Mouse (Mus musculus): ENCODE data around the gene Eif1ad. TPM values are rescaled to one million over a fixed set of nuclear protein-coding genes. Genes with fewer than 3 reads are reported as not detected.
A peak's percentile ranks its signal among the peaks of the same experiment; 100 is the strongest.
"Not testable (repeated sequence)": the region's sequence is repeated elsewhere in the genome, so short reads cannot be mapped to it uniquely, and the experiment has no call there.

Gene Eif1ad
- polyA plus RNA-seq, 1 experiment = 27.0 TPM

DNA sequence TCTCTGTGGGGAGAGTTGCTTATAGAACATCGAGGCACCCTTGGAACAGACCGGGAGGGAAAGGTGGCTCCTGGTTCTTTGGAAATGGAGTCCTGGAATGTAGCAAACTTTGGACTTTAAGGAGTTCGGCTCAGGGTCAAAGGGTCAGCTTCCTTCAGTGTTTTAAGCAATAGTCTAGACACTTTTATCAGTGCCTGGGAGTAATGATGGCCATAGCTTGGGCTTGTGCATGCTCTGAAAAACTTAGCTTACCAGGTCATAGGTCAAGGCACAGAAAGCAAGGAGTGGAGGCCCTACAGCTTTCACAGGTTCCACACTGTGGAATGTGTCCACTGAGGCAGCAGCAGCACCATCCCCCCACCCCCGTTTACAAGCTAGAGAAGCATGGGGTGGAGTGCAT, 8.2 kb downstream of the Eif1ad start:
- DNase-seq (ENCODE audit: extremely low spot score in 1 of 2, low spot score in 1 of 2) = no peak

DNA sequence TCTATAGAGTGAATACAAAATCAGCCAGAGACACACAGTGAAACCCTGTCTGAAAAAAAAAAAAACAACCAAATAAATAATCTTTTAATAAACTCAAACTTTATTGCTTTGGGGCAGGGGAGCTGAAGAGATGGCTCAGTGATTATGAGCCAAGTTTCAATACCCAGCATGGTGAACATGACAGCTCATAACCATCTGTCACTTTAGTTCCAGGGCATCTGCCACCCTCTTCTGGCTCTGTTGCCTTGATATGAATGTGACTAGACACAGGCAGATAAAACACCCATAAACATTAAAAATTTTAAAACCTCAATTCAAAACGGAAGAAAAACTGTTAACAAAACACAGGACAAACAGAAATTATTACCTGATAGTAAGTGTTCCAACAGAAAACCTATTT, 10.9 kb downstream of the Eif1ad start:
- DNase-seq (ENCODE audit: extremely low spot score in 1 of 2, low spot score in 1 of 2) = no peak

- DNase-seq (ENCODE audit: extremely low spot score in 1 of 2, low spot score in 1 of 2) = no peak
Measured at GRCm38 (mm10) chr19:5383326-5383725, 16.8 kb downstream of the Eif1ad start.

GRCm38 (mm10) chr19:5384715-5385114, 18.2 kb downstream of the Eif1ad start:
- DNase-seq (ENCODE audit: extremely low spot score in 1 of 2, low spot score in 1 of 2) = no peak

DNA sequence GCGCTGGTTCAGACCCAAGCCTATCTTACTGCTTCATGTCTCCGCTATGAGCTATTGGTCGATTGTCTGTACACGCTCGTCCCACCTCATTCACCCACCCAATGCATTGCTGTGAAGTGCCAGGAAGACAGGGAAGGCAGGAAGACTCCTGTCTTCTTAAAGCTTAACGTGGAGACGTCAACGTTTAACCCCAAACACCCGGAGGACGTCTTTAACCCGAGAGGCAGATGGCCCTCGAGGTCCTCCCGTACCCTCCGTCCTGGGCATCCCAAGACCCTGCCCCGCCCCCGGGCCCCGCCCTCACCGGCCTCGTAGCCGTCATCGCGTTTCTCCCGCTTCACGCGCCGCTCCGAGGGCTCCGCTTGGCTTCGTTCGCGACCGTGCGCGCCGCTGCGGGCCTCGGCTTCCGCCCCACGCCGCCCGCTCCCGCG, 21.5 kb downstream of the Eif1ad start:
- DNase-seq (ENCODE audit: extremely low spot score in 1 of 2, low spot score in 1 of 2) = no peak

DNA sequence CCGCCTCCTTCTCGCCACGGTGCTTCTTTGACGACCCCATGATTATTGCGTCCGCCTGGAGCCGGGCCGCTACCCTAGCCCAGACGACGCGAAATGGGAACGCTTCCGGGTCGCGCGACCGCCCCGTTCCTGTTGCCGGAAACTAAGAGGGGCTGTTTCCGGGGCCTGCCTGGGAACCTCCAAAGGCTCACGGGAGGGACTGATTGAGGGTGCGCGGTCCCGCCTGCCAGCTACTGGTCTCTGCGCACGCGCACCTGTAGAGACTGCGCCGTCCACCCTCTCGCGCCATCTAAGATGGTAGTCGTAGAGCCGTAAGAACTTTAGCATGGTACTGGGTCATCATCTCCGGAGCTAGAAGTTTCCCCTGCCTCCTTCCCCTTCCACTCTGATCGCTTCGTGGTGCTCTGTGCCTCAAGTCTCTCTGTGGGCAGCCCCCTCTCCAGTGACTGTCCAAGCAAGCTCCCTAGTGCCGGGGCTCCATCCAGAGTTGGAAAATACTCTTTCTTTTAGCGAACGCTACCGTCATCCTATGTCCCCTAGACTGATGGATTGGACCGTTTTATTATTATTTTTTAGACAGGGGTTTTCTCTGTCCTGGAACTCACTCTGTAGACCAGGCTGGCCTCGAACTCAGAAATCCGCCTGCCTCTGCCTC, 22.2 kb downstream of the Eif1ad start, which contains the start of gene Sart1:
Gene Sart1 (minus strand): TSS at position 116 of the 655 bp plus-strand sequence.
- DNase-seq (ENCODE audit: extremely low spot score in 1 of 2, low spot score in 1 of 2) = peak; percentile 95 to 97

DNA sequence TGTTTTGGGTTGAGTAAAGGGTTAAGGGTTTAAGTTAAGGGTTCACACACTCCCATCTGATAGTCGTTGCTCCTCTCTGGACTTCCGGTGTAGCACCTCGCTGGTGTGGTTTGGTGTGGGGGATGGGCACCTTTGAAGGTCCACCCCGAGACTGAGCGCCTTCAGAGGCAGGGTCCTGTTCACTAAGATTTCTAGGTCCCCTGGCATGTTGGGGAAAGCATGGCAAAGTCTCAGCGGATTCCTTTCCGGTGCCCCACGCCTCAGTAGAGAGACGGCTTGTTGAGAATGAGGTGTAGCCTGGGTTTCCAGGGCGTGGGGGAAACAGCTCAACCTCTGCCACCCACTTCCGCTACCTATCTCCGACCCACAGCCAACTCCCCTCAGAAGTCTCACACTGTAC, 23.1 kb downstream of the Eif1ad start:
- no peak for DNase-seq (ENCODE audit: extremely low spot score in 1 of 2, low spot score in 1 of 2)

DNA sequence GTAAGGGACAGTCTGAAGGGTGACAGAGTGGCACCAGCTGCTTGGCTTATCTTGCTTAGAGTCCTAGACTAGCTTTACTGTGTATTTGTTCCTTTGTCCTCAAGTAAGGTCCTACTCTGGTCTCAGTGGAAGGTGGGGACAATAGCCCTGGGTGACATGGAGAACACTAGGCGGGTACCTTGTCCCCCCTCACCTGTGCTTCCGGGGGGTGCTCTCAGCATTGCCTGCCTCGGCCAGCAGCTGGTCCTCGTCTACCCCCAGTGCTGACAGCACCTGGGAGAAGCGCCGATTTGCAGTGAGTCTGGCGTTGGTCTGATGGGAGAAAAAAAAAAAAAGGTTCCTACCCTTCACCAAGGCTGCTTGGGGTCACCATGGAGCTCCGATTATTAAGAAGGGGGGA, 23.9 kb downstream of the Eif1ad start:
- DNase-seq (ENCODE audit: extremely low spot score in 1 of 2, low spot score in 1 of 2) = no peak

DNA sequence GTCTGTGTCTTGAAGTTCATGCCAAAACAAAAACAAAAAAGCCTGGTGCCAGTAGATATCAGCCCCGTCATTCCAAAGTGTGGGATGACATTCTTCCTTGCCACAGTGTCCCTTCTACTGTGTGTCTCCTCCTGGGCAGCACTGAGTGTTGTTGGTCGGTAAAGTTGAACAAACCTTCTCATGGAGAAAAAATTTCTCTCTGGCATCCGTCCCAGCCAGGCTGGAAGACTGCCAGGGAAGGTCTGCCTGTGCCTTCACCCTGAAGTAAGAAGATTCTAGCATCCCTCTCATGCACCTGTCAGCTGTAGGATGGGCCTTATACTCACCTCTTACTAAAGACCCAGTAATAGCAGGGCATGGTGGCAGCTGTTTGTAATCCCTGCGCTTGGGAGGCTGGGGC, 26.4 kb downstream of the Eif1ad start:
- DNase-seq (ENCODE audit: extremely low spot score in 1 of 2, low spot score in 1 of 2) = no peak

- DNase-seq (ENCODE audit: extremely low spot score in 1 of 2, low spot score in 1 of 2) = no peak
Measured at GRCm38 (mm10) chr19:5394168-5394567, 27.6 kb downstream of the Eif1ad start.

DNA sequence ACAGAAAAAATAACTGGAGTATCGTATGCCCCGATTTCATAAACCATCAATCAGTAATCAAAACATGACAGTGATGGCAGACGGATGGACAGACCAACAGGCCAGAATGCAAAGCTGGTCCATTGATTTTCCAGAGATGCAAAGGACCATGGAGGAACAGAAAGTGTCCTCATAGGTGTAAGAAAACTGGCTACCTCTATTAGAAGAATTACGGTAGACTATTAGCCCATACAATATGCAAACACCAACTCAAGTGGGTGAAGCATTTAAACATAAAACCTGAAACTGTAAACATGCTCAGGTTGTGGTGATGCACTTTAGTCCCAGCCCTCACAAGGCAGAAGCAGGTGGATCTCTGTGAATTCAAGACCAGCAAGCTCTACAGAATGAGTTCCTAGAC, 28.8 kb downstream of the Eif1ad start:
- no peak for DNase-seq (ENCODE audit: extremely low spot score in 1 of 2, low spot score in 1 of 2)

- not testable (repeated sequence) for DNase-seq (ENCODE audit: extremely low spot score in 1 of 2, low spot score in 1 of 2)
Measured at GRCm38 (mm10) chr19:5401073-5401472, 34.5 kb downstream of the Eif1ad start.

GRCm38 (mm10) chr19:5402293-5402692, 35.8 kb downstream of the Eif1ad start, which contains the start of gene Tsga10ip:
TSS of gene Tsga10ip (minus strand) at chr19:5402526.
- no peak for DNase-seq (ENCODE audit: extremely low spot score in 1 of 2, low spot score in 1 of 2)

DNA sequence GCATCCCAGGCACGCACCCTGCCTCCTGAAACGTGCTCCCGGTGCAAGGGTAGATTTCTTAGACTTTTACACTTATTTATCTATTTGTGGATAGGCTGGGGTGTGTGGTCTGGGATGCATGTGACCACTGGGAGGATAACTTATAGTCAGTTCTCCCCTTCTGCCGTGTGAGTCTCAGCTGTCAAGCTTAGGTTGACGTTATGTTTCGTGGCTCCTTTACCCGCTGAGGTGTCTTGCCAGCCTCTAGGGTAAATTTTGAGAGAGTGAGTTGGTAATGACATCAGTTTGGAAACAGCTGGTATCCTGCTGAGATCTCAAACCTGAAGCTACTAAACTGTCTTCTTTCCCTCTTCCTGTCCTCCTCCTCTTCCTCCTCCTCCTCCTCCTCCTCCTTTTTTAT, 39.4 kb downstream of the Eif1ad start:
- no peak for DNase-seq (ENCODE audit: extremely low spot score in 1 of 2, low spot score in 1 of 2)

DNA sequence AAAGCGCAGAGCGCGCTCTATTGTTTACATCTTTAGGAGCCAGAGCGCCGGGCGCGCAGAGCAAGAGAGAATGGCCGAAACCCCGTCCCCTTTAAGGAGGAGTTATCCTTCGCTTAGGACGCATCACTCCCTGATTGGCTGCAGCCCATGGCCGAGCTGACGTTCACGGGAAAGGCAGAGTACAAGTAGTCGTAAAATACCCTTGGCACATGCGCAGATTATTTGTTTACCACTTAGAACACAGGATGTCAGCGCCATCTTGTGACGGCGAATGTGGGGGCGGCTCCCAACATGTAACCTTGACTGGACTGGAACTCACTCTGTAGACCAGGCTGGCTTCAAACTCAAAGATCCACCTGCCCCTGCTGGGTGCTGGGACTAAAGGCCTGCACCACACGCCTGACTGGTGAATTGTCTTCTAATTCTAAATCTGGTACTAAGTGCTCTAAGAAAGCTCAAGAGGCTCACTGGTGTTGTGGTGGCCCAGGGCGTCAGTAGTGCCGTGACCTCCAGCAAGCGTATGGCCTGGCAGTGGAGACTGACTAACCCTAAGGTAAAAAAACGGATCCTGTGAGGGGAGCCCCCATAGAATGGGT, 40.1 kb downstream of the Eif1ad start:
- peak; percentile 48 to 57 for DNase-seq (ENCODE audit: extremely low spot score in 1 of 2, low spot score in 1 of 2)

DNA sequence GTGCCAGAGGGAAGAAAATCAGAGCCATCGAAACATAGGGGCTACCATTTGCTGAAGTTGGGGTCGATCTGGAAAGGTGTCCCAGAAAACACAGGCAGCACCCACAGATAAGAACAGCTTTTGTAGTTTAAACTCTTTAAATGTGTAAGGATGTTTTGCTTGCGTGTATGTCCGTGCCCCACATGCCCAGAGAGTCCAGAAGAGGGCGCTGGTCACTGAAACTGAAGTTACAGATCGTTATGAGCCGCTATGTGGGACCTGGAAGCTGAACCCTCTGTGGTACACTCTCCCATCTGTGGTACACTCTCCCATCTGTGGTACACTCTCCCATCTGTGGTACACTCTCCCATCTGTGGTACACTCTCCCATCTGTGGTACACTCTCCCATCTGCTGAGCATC, 40.6 kb downstream of the Eif1ad start:
- peak in 1 of 2 experiments; percentile 66 for DNase-seq (ENCODE audit: extremely low spot score in 1 of 2, low spot score in 1 of 2)

DNA sequence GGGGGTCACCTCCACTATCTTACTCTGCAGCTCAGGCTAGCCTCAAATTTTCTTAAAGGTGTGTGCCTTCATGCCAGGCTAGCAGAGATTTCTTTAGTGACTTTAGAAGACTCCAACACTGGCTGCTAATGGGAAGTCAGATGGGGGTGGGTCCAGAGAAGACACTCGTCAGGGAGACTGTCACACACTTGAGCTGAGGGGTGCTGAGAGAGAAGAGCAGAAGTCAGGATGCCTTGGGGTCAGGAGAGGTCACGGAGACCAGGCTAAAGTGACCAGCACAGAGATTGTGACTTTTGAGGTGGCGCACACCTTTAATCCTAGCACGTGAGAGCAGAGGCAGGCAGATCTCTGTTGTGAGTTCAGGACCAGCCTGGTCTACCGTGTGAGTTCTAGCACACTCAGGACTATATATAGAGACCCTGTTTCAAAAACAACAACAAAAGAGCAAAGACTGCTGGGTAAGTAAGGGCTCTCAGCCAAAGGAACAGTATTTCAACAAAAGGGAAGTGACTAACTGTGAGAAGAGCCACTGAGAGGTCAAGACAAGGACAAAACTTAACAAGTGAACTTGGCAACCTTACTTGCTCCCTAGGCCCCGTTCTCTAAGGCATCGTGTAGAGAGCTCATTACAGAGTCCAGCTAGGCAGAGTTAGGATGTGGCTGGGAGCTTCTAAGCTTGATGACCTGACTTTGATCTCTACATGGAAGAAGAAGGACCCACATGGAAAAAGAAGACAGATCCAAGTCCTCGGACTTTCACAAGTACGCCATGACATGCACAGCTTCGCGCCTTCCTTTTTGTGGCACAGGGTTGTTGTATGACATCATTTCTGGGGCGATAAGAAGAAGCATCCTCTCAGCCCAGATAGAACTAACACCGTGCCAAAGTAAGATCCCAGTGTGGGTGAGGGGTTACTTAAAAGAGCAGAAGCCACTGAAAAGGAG, 41.8 kb downstream of the Eif1ad start:
- DNase-seq (ENCODE audit: extremely low spot score in 1 of 2, low spot score in 1 of 2) = no peak

DNA sequence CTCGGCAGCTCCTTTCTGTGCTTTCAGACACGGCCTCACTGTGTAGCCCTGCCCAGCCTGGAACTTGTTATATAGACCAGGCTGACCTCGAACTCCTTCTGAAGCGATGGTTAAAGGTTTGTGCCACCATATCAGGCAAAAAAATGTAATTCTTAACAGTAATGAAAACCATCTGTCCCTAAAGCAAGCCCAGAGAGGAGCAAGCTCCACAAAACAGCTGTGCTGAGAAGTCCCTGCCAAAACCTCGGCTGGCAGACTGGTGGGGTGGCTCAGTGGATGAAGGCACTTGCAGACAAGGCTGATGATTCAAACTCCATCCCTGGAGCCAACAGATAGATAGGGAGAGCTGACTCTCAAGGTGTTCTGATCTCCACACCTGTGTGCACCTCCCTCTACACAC, 42.5 kb downstream of the Eif1ad start:
- DNase-seq (ENCODE audit: extremely low spot score in 1 of 2, low spot score in 1 of 2) = no peak

DNA sequence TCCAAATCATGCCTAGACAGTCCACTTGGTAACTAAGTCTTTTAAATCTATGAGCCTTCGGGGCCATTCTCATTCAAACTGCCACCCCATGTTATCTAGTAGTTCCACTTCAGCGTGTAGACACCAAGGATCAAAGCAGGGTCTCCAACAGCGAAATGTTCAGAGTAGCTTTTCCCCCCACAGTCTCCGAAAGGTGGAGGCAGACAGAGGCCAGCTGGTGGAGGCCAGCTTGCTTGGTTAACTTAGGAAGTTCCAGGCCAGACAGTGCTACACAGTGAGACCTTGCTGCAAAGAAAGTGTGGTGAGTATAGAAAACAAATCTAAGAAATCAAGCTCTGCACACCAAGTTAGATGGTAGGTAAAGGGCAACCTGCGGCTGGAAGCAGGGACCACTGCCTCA, 44.1 kb downstream of the Eif1ad start:
- no peak for DNase-seq (ENCODE audit: extremely low spot score in 1 of 2, low spot score in 1 of 2)

DNA sequence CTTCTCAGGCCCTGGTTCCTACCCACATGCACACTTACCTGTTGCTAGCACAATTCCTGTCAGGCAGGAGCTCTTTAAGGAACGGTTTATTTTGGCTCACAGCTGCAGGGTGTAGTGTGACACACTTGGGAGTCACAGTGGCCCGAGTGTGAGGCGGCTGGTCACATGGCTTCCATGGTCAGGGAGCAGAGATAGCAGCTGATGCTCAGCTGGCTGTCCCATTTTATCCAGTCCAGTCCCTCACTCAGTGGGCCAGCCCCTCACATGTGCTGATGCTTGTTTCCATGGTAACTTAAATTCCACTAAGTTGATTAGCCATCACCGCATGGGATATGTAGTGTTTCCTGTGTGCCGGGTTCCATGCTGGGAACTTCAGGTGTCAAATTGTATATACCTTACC, 45.4 kb downstream of the Eif1ad start:
- DNase-seq (ENCODE audit: extremely low spot score in 1 of 2, low spot score in 1 of 2) = no peak

DNA sequence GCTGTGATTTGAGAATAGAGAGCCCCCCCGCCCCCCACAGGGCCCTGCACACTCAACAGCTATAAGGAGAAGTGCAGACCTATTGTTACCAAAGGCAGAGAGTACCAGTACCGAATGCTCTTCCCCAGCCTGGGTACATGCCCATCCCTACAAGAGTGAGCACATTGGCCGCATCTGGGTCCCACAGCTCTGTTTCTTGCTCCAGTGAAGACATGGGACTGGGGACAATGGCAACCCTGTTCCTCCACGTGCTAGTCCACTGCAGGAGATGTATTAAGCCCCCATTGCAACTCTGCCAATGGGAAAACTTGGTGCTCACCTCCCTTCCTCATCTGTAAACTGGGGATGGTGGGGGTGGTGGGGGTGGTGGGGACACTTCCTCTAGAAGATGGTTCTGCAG, 47.3 kb downstream of the Eif1ad start:
- no peak for DNase-seq (ENCODE audit: extremely low spot score in 1 of 2, low spot score in 1 of 2)
